Mouse (Mus musculus) stomach, embryonic 14.5 days (tissue): Measurements from ENCODE around the gene Shcbp1l. TPM values are rescaled to one million over a fixed set of nuclear protein-coding genes. Genes with fewer than 3 reads are reported as not detected.

Experiments
- ATAC-seq: fragments of 200-750 bp; cut with Nextera tagmentation; 2 replicates; pipeline ENCODE4 v1.8.0; 2017; ENCODE audit warnings: low read depth, moderate TSS enrichment; ENCODE audit not compliant: insufficient number of reproducible peaks, insufficient read depth, low FRiP score
- H3K27ac ChIP-seq: fragments of 300-500 bp; sonication (generic); 2 replicates; pipeline ENCODE4 v1.5.1; 2014; ENCODE audit warnings: mild to moderate bottlenecking, low read length, moderate library complexity, mixed read lengths
- H3K27me3 ChIP-seq: fragments of 300-500 bp; sonication (generic); 2 replicates; pipeline ENCODE4 v1.6.1; 2014; ENCODE audit warnings: low read length, control low read depth, mixed read lengths; ENCODE audit not compliant: control insufficient read depth, insufficient read depth
- H3K36me3 ChIP-seq: fragments of 300-500 bp; sonication (generic); 2 replicates; pipeline ENCODE4 v1.6.1; 2014; ENCODE audit warnings: mild to moderate bottlenecking, control low read depth, low read length, moderate library complexity, mixed read lengths; ENCODE audit not compliant: control insufficient read depth, insufficient read depth
- H3K4me1 ChIP-seq: fragments of 300-500 bp; sonication (generic); 2 replicates; pipeline ENCODE4 v1.6.1; 2014; ENCODE audit warnings: low read length, control low read depth, mixed read lengths; ENCODE audit not compliant: control insufficient read depth, insufficient read depth
- H3K4me2 ChIP-seq: fragments of 300-500 bp; sonication (generic); replicated peaks from 2 replicates; pipeline ENCODE4 v1.6.1; 2014; ENCODE audit warnings: low read depth, low read length, control low read depth
- H3K4me3 ChIP-seq: fragments of 300-500 bp; sonication (generic); 2 replicates; pipeline ENCODE4 v1.5.1; 2014; ENCODE audit warnings: low read depth, low read length, control low read depth
- H3K9ac ChIP-seq: fragments of 300-500 bp; sonication (generic); replicated peaks from 2 replicates; pipeline ENCODE4 v1.6.1; 2014; ENCODE audit warnings: low read depth, mild to moderate bottlenecking, control low read depth, low read length, moderate library complexity, mixed read lengths
- H3K9me3 ChIP-seq: fragments of 300-500 bp; sonication (generic); 2 replicates; pipeline ENCODE4 v1.6.1; 2016; ENCODE audit warnings: low read depth, low read length, control low read depth; ENCODE audit not compliant: control insufficient read depth
- whole genome bisulfite sequencing: fragments of 180-500 bp; shearing (Covaris S2); extraction: QIAGEN DNeasy Blood & Tissue Kit; methylation state at CpG from one replicate; pipeline ENCODE4 v1.1.7; 2014; 5-methylcytosine and 5-hydroxymethylcytosine counted together
- polyA plus RNA-seq: library from polyadenylated mRNA; unstranded; fragments of >200 nt; fragmentation: Nextera tagmentation; extraction: Ambion mirVana; gene quantifications from 2 replicates; pipeline ENCODE4 v1.2.1, GENCODE M21; 2014

The Shcbp1l gene
- polyA plus RNA-seq, 1 experiment from 2014 or later = 0.38 TPM

- Histone ChIP-seq H3K4me1 (no peaks in the 10 kb centered on the region), H3K4me2 (no peak overlapping the region), H3K9me3 (no peaks in the 10 kb centered on the region), H3K36me3 (no peaks in the 10 kb centered on the region), H3K27me3 (no peaks in the 10 kb centered on the region), H3K4me3 (no peak overlapping the region), H3K27ac (no peak overlapping the region), H3K9ac (no peak overlapping the region)
- 62% methylated on average over 3 of the region's 3 CpGs for WGBS
- ATAC-seq = no peak; the same call in 1 of the 2 replicates
Observed at GRCm38 (mm10) chr1:153496030-153496429, 71.1 kb downstream of the Shcbp1l start.

DNA sequence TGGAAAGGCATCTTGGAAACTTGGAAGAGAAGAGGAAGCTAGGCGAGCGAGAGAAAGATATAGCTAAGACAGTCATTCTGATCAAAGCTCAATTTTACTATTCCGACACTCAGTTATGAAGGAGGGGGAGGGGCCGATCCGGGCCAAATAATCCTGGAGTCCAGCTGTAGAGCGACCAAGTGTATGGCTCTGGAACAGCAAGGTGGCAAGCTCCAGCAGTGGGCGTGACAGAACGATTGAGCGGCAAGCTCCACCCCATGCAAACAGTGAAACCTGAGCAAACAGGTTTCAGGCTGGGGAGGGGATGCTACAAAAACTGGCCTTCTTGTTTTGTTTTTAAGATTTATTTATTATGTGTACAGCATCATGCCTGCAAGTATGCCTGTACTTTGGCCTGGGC, 75.1 kb downstream of the Shcbp1l start:
- no peaks in the 10 kb centered on the region for H3K9me3 ChIP-seq
- H3K36me3 ChIP-seq = no peaks in the 10 kb centered on the region
- no peaks in the 10 kb centered on the region for H3K4me1 ChIP-seq
- no peak for ATAC-seq
- H3K4me2 ChIP-seq = no peak overlapping the region
- H3K9ac ChIP-seq = no peak overlapping the region
- WGBS = 76% methylated on average over 9 of the region's 9 CpGs
- no peak overlapping the region for H3K4me3 ChIP-seq
- H3K27me3 ChIP-seq = no peaks in the 10 kb centered on the region
- H3K27ac ChIP-seq = no peak overlapping the region

- Histone ChIP-seq H3K4me3 (no peak overlapping the region), H3K9me3 (no peaks in the 10 kb centered on the region), H3K4me1 (no peaks in the 10 kb centered on the region), H3K27me3 (no peaks in the 10 kb centered on the region), H3K27ac (no peak overlapping the region), H3K4me2 (no peak overlapping the region), H3K36me3 (no peaks in the 10 kb centered on the region), H3K9ac (no peak overlapping the region)
- peak; percentile 18; the same call in 1 of the 2 replicates for ATAC-seq
- 44% methylated on average over 5 of the region's 5 CpGs for WGBS
Observed at GRCm38 (mm10) chr1:153501644-153502321, 76.8 kb downstream of the Shcbp1l start.

Other genes starting within 250 kb of the Shcbp1l start
- gene Lamc2, start 238.7 kb upstream of the Shcbp1l start, polyA plus RNA-seq = 14.3 and 15.2 TPM in 2 replicates
- gene Lamc1, start 92.4 kb upstream of the Shcbp1l start, polyA plus RNA-seq = 104 and 111 TPM in 2 replicates
- 42.6 and 46.8 TPM in 2 replicates for gene Dhx9, start 62.5 kb downstream of the Shcbp1l start, polyA plus RNA-seq
- 6.6 and 8.3 TPM in 2 replicates for gene Npl, start 124.9 kb downstream of the Shcbp1l start, polyA plus RNA-seq
- 0.35 and 0.41 TPM in 2 replicates for gene Rgs8, start 227.9 kb downstream of the Shcbp1l start, polyA plus RNA-seq